Mouse (Mus musculus) lung, adult 2 months (tissue): Measurements from ENCODE around the gene Fah.

Experiments
- CTCF ChIP-seq: fragments of 200-500 bp; IDR thresholded peaks from 2 replicates; pipeline ENCODE4 v1.5.1; 2011; ENCODE audit warnings: mild to moderate bottlenecking, low read length, control low read depth; ENCODE audit not compliant: insufficient read depth
- POLR2A ChIP-seq: fragments of 200-500 bp; IDR thresholded peaks from 2 replicates; pipeline ENCODE4 v1.6.1; 2011; ENCODE audit warnings: low read depth, mild to moderate bottlenecking, control low read depth, low read length, borderline replicate concordance; ENCODE audit errors: extremely low read depth

- no peak for TF ChIP-seq CTCF
- TF ChIP-seq POLR2A = no peak
Observed at GRCm38 (mm10) chr7:84557332-84557731, 49.2 kb downstream of the Fah start.
